ENCODE assay signal across 30 mouse cellular contexts in genomic region chr6:31520486-31521215, GRCm38 (mm10). TPM values are rescaled to one million over a fixed set of nuclear protein-coding genes. Genes with fewer than 3 reads are reported as not detected.
DNase-seq lines count a peak whose midpoint lies in the region; ATAC-seq and TF ChIP-seq lines count a peak whose summit lies in the region.
"Had no signal": no experiment of that assay in that cellular context is flagged by ENCODE, and none has a peak within 500 bp of the region (broad histone marks: within the 10 kb centered on the region; RNA-seq: fewer than 3 reads in every experiment).

No protein-coding gene starts in this region.

- no peaks in the 10 kb centered on the region for H3K9me3 ChIP-seq in heart, embryonic 10.5 days
- H3K9me3 ChIP-seq in midbrain, embryonic 13.5 days: no peaks in the 10 kb centered on the region
- H3K9me3 ChIP-seq in midbrain, postnatal 0 days (ENCODE audit: low read length): no peaks in the 10 kb centered on the region
- H3K9me3 ChIP-seq in neural tube, embryonic 15.5 days (replicated peaks): no peaks in the 10 kb centered on the region
- H3K9me3 ChIP-seq: embryonic facial prominence, embryonic 10.5 days; embryonic facial prominence, embryonic 15.5 days; forebrain, embryonic 12.5 days; G1E; heart, embryonic 15.5 days; midbrain, embryonic 10.5 days had no signal

- peak; percentile 64 for DNase-seq in heart, embryonic 10.5 days (ENCODE audit: low spot score)
- DNase-seq in heart, postnatal 14 days: no peak
- no peak for DNase-seq in left cerebral cortex, adult 2 months (ENCODE audit: extremely low spot score in 1 of 2, low spot score in 2 of 2)
- DNase-seq in left cerebral cortex, adult 9 months (ENCODE audit: low spot score in 2 of 2): no peak
- no peak for DNase-seq in midbrain, postnatal 0 days (ENCODE audit: low spot score)
- DNase-seq: adrenal gland, adult 8-10 months; cerebellum, adult 8-10 months; cerebellum, postnatal 25 days; gastrocnemius, postnatal 14 days; heart, adult 18-20 months; heart, postnatal 36 days; kidney, adult 8-10 months; kidney, postnatal 4 days; layer of hippocampus, adult 9-11 months; lung, embryonic 14.5 days; right cerebral cortex, adult 18-20 months; spleen, adult 18-20 months; thymus, adult 18-20 months; thymus, postnatal 36 days had no signal

- no peak for TF ChIP-seq CTCF in left cerebral cortex, adult 2 months (IDR thresholded peaks at IDR 0.05)
- no peak for TF ChIP-seq CTCF in midbrain, postnatal 0 days (IDR thresholded peaks at IDR 0.05)

- no peak for ATAC-seq in midbrain, embryonic 13.5 days
- ATAC-seq in midbrain, postnatal 0 days (ENCODE audit: low FRiP score): no peak
- no peak for ATAC-seq in neural tube, embryonic 15.5 days (ENCODE audit: low FRiP score)
- ATAC-seq: intestine, embryonic 16.5 days had no signal

- H3K36me3 ChIP-seq in heart, embryonic 10.5 days: peaks cover 52% of the 10 kb centered on the region
- peaks cover 28% of the 10 kb centered on the region for H3K36me3 ChIP-seq in midbrain, embryonic 13.5 days
- H3K36me3 ChIP-seq in midbrain, postnatal 0 days (ENCODE audit: insufficient read depth, low read length): 0 out of 2 replicates have a peak, but pooled peaks cover 6% of the 10 kb centered on the region
- H3K36me3 ChIP-seq in neural tube, embryonic 15.5 days: peaks cover 16% of the 10 kb centered on the region
- H3K36me3 ChIP-seq: embryonic facial prominence, embryonic 15.5 days had no signal

- H3K9ac ChIP-seq in midbrain, embryonic 13.5 days (replicated peaks): no peak overlapping the region
- no peak overlapping the region for H3K9ac ChIP-seq in midbrain, postnatal 0 days (replicated peaks; ENCODE audit: low read length, poor library complexity, severe bottlenecking)
- H3K9ac ChIP-seq in neural tube, embryonic 15.5 days (replicated peaks): no peak overlapping the region
- H3K9ac ChIP-seq: embryonic facial prominence, embryonic 15.5 days; forebrain, embryonic 12.5 days; heart, embryonic 15.5 days; liver, embryonic 14.5 days; lung, embryonic 14.5 days had no signal

- H3K4me2 ChIP-seq in midbrain, embryonic 13.5 days (replicated peaks): no peak overlapping the region
- H3K4me2 ChIP-seq in midbrain, postnatal 0 days (ENCODE audit: low read depth, low read length, poor library complexity, severe bottlenecking): no peak overlapping the region
- H3K4me2 ChIP-seq in neural tube, embryonic 15.5 days: no peak overlapping the region
- H3K4me2 ChIP-seq: embryonic facial prominence, embryonic 15.5 days; forebrain, embryonic 12.5 days; heart, embryonic 15.5 days; lung, embryonic 14.5 days had no signal

- peaks cover 12% of the 10 kb centered on the region; the same call in 1 of the 2 replicates for H3K4me1 ChIP-seq in heart, embryonic 10.5 days
- peaks cover 19% of the 10 kb centered on the region for H3K4me1 ChIP-seq in midbrain, embryonic 13.5 days (replicated peaks)
- H3K4me1 ChIP-seq in midbrain, postnatal 0 days (ENCODE audit: insufficient read depth, low read length): peaks cover 5% of the 10 kb centered on the region; the same call in 1 of the 2 replicates
- H3K4me1 ChIP-seq in neural tube, embryonic 15.5 days: peaks cover 13% of the 10 kb centered on the region
- H3K4me1 ChIP-seq: embryonic facial prominence, embryonic 15.5 days; forebrain, embryonic 12.5 days; midbrain, embryonic 10.5 days had no signal

- intact Hi-C loops in heart, postnatal 14 days (cut with DNase I): no loop called here
- intact Hi-C loops in left cerebral cortex, adult 2 months (cut with DNase I): no loop called here

- no peaks in the 10 kb centered on the region for H3K27me3 ChIP-seq in heart, embryonic 10.5 days (ENCODE audit: insufficient read depth, poor library complexity, severe bottlenecking)
- no peaks in the 10 kb centered on the region for H3K27me3 ChIP-seq in midbrain, embryonic 13.5 days
- no peaks in the 10 kb centered on the region for H3K27me3 ChIP-seq in midbrain, postnatal 0 days (ENCODE audit: insufficient read depth, low read length)
- no peaks in the 10 kb centered on the region for H3K27me3 ChIP-seq in neural tube, embryonic 15.5 days (replicated peaks)
- H3K27me3 ChIP-seq: embryonic facial prominence, embryonic 15.5 days; forebrain, embryonic 12.5 days; heart, embryonic 15.5 days had no signal

- WGBS in heart, embryonic 10.5 days: 73% methylated on average over 7 of the region's 7 CpGs
- WGBS in midbrain, embryonic 13.5 days: 80% methylated on average over 7 of the region's 7 CpGs
- 66% methylated on average over 7 of the region's 7 CpGs for WGBS in midbrain, postnatal 0 days
- WGBS in neural tube, embryonic 15.5 days: 69% methylated on average over 7 of the region's 7 CpGs

- no peak overlapping the region for H3K4me3 ChIP-seq in heart, embryonic 10.5 days
- no peak overlapping the region for H3K4me3 ChIP-seq in left cerebral cortex, adult 2 months
- H3K4me3 ChIP-seq in midbrain, embryonic 13.5 days (replicated peaks): no peak overlapping the region
- no peak overlapping the region for H3K4me3 ChIP-seq in midbrain, postnatal 0 days (ENCODE audit: low read depth, low read length)
- no peak overlapping the region for H3K4me3 ChIP-seq in neural tube, embryonic 15.5 days (replicated peaks)
- H3K4me3 ChIP-seq: embryonic facial prominence, embryonic 10.5 days; embryonic facial prominence, embryonic 15.5 days; forebrain, embryonic 12.5 days; heart, embryonic 15.5 days; midbrain, embryonic 10.5 days had no signal

- H3K27ac ChIP-seq in heart, embryonic 10.5 days: no peak overlapping the region
- 0 out of 2 replicates have a peak overlapping the region, but pooled peaks have one; percentile 19 for H3K27ac ChIP-seq in left cerebral cortex, adult 2 months
- H3K27ac ChIP-seq in midbrain, embryonic 13.5 days: peak overlapping the region; percentile 2; the same call in 1 of the 2 replicates
- H3K27ac ChIP-seq in midbrain, postnatal 0 days (ENCODE audit: low read depth, low read length): no peak overlapping the region
- 0 out of 2 replicates have a peak overlapping the region, but pooled peaks have one; percentile 3 for H3K27ac ChIP-seq in neural tube, embryonic 15.5 days (replicated peaks)
- H3K27ac ChIP-seq: embryonic facial prominence, embryonic 10.5 days; embryonic facial prominence, embryonic 15.5 days; forebrain, embryonic 12.5 days; heart, embryonic 15.5 days; kidney, postnatal 0 days; midbrain, embryonic 10.5 days had no signal

RNA-seq across cellular contexts. Expression of gene Podxl, which starts 43.1 kb away (rescaled TPM):
- 47.6 and 62.0 TPM in 2 replicates for polyA plus RNA-seq in heart, embryonic 10.5 days (2016; fragmentation: Nextera tagmentation; extraction: Ambion mirVana)
- total RNA-seq in heart, postnatal 14 days (2021): 10 to 100 TPM; 87.5 to 88.3 TPM
- 10 to 100 TPM; 20.2 to 23.2 TPM for total RNA-seq in left cerebral cortex, adult 2 months (2021)
- polyA plus RNA-seq in midbrain, embryonic 13.5 days (2015; fragmentation: Nextera tagmentation; extraction: Ambion mirVana): 12.3 and 14.1 TPM in 2 replicates
- total RNA-seq in midbrain, postnatal 0 days (2014; rRNA removed): 15.1 and 16.3 TPM in 2 replicates
- polyA plus RNA-seq in midbrain, postnatal 0 days (2015; fragmentation: Nextera tagmentation; extraction: Ambion mirVana): 5.7 and 6.0 TPM in 2 replicates
- polyA plus RNA-seq in neural tube, embryonic 15.5 days (2015; fragmentation: Nextera tagmentation; extraction: Ambion mirVana): 9.2 and 13.1 TPM in 2 replicates

Comparison
In these comparisons a context has a peak if more than half of its experiments do, and no peak if none do; other contexts are left out.
1. H3K27ac ChIP-seq: peak in left cerebral cortex, adult 2 months (single experiment), midbrain, embryonic 13.5 days (single experiment) and neural tube, embryonic 15.5 days (single experiment); none in heart, embryonic 10.5 days (single experiment) and midbrain, postnatal 0 days (single experiment).